Mouse (Mus musculus) kidney, adult 2 months (tissue): ENCODE measurements around the gene Spats2l. TPM values are rescaled to one million over a fixed set of nuclear protein-coding genes. Genes with fewer than 3 reads are reported as not detected.

Experiments used
- DNase-seq: peaks from one replicate; pipeline ENCODE4 v3.0.0; 2021
- H3K27ac ChIP-seq: fragments of 200-500 bp; 2 replicates; pipeline ENCODE4 v1.5.1; 2012; ENCODE audit warnings: low read depth, low read length, control low read depth, inconsistent platforms; ENCODE audit not compliant: insufficient read depth
- H3K27me3 ChIP-seq: fragments of 200-500 bp; replicated peaks from 2 replicates; pipeline ENCODE4 v1.6.1; 2012; ENCODE audit warnings: mild to moderate bottlenecking, moderate library complexity, low read length, inconsistent platforms; ENCODE audit not compliant: control insufficient read depth, insufficient read depth
- H3K36me3 ChIP-seq: fragments of 200-500 bp; 2 replicates; pipeline ENCODE4 v1.6.1; 2012; ENCODE audit warnings: mild to moderate bottlenecking, moderate library complexity, low read length, inconsistent platforms; ENCODE audit not compliant: control insufficient read depth, insufficient read depth
- H3K4me1 ChIP-seq: fragments of 200-500 bp; 2 replicates; pipeline ENCODE4 v1.6.1; 2011; ENCODE audit warnings: low read length; ENCODE audit not compliant: control insufficient read depth, insufficient read depth
- H3K4me3 ChIP-seq: fragments of 200-500 bp; 2 replicates; pipeline ENCODE4 v1.5.1; 2011; ENCODE audit warnings: mild to moderate bottlenecking, low read depth, low read length, control low read depth; ENCODE audit not compliant: insufficient read depth
- CTCF ChIP-seq: fragments of 200-500 bp; conservative IDR thresholded peaks from 2 replicates; pipeline ENCODE4 v1.5.1; 2011; ENCODE audit warnings: low read depth, mild to moderate bottlenecking, control low read depth, low read length, moderate library complexity, mixed read lengths; ENCODE audit not compliant: insufficient read depth, insufficient read length
- POLR2A ChIP-seq: fragments of 200-500 bp; IDR thresholded peaks from one replicate; pipeline ENCODE4 v1.6.1; 2011; ENCODE audit warnings: low read depth, low read length, control low read depth
- WGBS: fragments of 180-500 bp; shearing (Covaris S2); methylation state at CpG from one replicate; pipeline ENCODE4 v1.1.7; 2018; 5-methylcytosine and 5-hydroxymethylcytosine counted together
- polyA plus RNA-seq: library from polyadenylated mRNA; depleted of rRNA; stranded (reverse); fragments of >200 nt; gene quantifications from 2 replicates; pipeline ENCODE4 v1.2.3, GENCODE M21; 2012

Gene Spats2l
- polyA plus RNA-seq, 1 experiment = 6.9 TPM

DNA sequence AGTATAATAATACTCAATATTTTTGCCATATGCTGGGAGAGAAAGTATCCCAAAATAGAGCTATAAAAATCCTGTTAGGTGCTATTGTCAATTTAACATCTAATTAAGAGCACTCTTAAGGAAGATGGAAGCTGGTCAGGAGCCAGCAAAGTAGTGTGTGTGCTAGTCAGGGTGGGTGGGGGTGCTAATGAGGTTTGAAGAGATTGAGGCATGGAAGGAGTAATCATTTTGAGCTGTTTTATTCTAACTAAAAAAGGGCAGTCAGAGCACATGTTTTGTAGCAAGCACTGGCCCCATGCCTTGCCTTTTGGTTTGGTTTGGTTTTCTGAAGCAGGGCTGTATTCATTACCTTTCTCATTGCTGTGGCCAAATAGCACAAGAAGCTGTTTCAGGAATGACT is 132.3 kb downstream of the Spats2l start:
- DNase-seq = no peak
- no peak for TF ChIP-seq POLR2A
- no peak for TF ChIP-seq CTCF
- no peak overlapping the region for H3K4me3 ChIP-seq
- H3K27ac ChIP-seq = no peak overlapping the region
- no peaks in the 10 kb centered on the region; the same call in 1 of the 2 replicates for H3K36me3 ChIP-seq
- no peaks in the 10 kb centered on the region for H3K4me1 ChIP-seq
- no peaks in the 10 kb centered on the region for H3K27me3 ChIP-seq

DNA sequence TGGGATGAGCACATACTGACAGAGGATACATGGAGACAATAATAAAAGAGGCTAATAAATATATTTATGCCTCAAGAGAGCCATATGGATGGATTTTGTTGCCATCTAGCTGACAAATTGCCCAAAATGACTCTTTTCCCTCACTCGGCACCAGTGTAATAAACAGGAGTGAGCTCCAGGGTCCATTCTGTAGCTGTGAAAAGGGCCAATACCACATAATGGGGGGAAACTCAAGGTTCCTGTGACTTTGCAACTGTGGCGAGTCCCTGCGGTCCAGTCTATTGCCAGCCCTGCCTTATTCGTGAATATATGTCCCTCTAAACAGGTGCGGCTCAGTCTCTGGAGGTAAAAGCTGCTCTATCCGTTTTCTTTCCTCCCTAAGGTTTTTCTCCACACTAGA is 137.6 kb downstream of the Spats2l start:
- Histone ChIP-seq H3K27ac (no peak overlapping the region), H3K36me3 (no peaks in the 10 kb centered on the region), H3K27me3 (no peaks in the 10 kb centered on the region), H3K4me3 (no peak overlapping the region), H3K4me1 (no peaks in the 10 kb centered on the region)
- DNase-seq = no peak
- 92% methylated on average over 6 of the region's 6 CpGs for WGBS
- no peak for TF ChIP-seq POLR2A

- no peak overlapping the region for H3K27ac ChIP-seq
- DNase-seq = no peak
- no peaks in the 10 kb centered on the region for H3K36me3 ChIP-seq
- no peaks in the 10 kb centered on the region for H3K27me3 ChIP-seq
- TF ChIP-seq CTCF (no peak), POLR2A (no peak)
- 69% methylated on average over 5 of the region's 5 CpGs for WGBS
- H3K4me3 ChIP-seq = no peak overlapping the region
- H3K4me1 ChIP-seq = no peaks in the 10 kb centered on the region
These were observed 143.4 kb downstream of the Spats2l start for GRCm38 (mm10) chr1:57917342-57917741.

- no peak overlapping the region for H3K27ac ChIP-seq
- no peak overlapping the region for H3K4me3 ChIP-seq
- no peaks in the 10 kb centered on the region for H3K27me3 ChIP-seq
- WGBS = 75% methylated on average over 4 of the region's 4 CpGs
- H3K36me3 ChIP-seq = no peaks in the 10 kb centered on the region
- TF ChIP-seq CTCF = no peak
- TF ChIP-seq POLR2A = no peak
- H3K4me1 ChIP-seq = no peaks in the 10 kb centered on the region
- DNase-seq = peak; percentile 5
These were observed 144.6 kb downstream of the Spats2l start for GRCm38 (mm10) chr1:57918567-57918966.

- H3K27ac ChIP-seq = no peak overlapping the region
- no peaks in the 10 kb centered on the region for H3K27me3 ChIP-seq
- 63% methylated on average over 1 of the region's 1 CpGs for WGBS
- H3K4me3 ChIP-seq = no peak overlapping the region
- TF ChIP-seq CTCF (no peak), POLR2A (no peak)
- H3K4me1 ChIP-seq = no peaks in the 10 kb centered on the region
- no peaks in the 10 kb centered on the region for H3K36me3 ChIP-seq
- DNase-seq = no peak
These were observed 160.3 kb downstream of the Spats2l start for GRCm38 (mm10) chr1:57934287-57934686.

- DNase-seq = no peak
- TF ChIP-seq CTCF = no peak
- no peak for TF ChIP-seq POLR2A
- Histone ChIP-seq H3K27ac (no peak overlapping the region), H3K4me1 (no peaks in the 10 kb centered on the region), H3K4me3 (no peak overlapping the region), H3K27me3 (no peaks in the 10 kb centered on the region), H3K36me3 (no peaks in the 10 kb centered on the region)
- WGBS = 69% methylated on average over 10 of the region's 10 CpGs
These were observed 166.7 kb downstream of the Spats2l start for GRCm38 (mm10) chr1:57940691-57941090.

DNA sequence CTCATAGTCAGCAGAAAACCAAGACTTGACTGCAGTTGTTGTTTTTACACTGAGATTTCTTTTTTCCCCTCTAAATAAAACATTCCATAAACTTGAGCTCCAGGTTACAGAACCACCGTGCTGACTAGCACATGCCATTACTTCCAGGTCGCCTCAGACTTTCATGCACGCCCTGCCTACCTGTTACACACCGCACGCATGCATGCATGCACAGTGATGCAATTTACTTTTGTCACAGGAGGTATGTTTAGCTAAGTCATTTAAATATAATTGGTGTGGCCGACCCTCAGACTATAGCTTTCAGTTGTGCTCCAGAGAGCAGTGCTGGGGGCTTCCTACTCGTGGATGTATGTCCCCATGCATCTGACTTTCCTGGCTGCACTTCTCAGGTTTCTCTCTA is 167.1 kb downstream of the Spats2l start:
- Histone ChIP-seq H3K4me1 (no peaks in the 10 kb centered on the region), H3K36me3 (no peaks in the 10 kb centered on the region), H3K27ac (no peak overlapping the region), H3K27me3 (no peaks in the 10 kb centered on the region), H3K4me3 (no peak overlapping the region)
- TF ChIP-seq CTCF (no peak), POLR2A (no peak)
- no peak for DNase-seq
- whole genome bisulfite sequencing = 74% methylated on average over 7 of the region's 7 CpGs

DNA sequence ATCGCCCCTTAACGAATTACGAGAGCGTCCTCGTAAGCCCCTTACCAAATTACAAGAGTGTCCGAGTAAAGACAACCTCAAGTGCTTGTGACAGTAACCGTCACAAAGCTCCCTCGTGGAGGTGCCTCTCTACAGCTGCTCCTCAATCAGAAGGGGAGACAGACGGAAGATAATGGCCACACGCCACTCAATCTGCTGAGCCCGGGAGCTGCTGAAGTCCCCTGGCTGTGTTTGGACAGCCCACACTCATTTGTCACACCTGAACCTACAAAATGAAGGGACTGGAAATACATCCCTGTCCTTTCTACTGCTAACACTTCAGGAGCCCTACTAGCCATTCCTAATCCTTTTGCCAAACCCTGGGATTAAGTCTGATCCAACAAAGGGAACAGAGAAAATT is 167.8 kb downstream of the Spats2l start:
- Histone ChIP-seq H3K4me1 (no peaks in the 10 kb centered on the region), H3K4me3 (no peak overlapping the region), H3K36me3 (no peaks in the 10 kb centered on the region), H3K27me3 (no peaks in the 10 kb centered on the region), H3K27ac (no peak overlapping the region)
- WGBS = 83% methylated on average over 11 of the region's 11 CpGs
- TF ChIP-seq POLR2A (no peak), CTCF (no peak)
- DNase-seq = no peak
